Mouse (Mus musculus) erythroblast, adult 5-6 weeks (primary cell): ENCODE results near the gene Ppm1f. TPM values are rescaled to one million over a fixed set of nuclear protein-coding genes. Genes with fewer than 3 reads are reported as not detected.
"Not testable (repeated sequence)": the region's sequence is repeated elsewhere in the genome, so short reads cannot be mapped to it uniquely, and the experiment has no call there.

Source experiments
- ATAC-seq: replicated peaks from 2 replicates; pipeline ENCODE4 v1.8.0; 2016; ENCODE audit warnings: moderate number of reproducible peaks, mild to moderate bottlenecking, moderate TSS enrichment, inconsistent platforms; ENCODE audit not compliant: poor library complexity, low FRiP score, severe bottlenecking
- total RNA-seq, 2 experiments: library from RNA; stranded (forward) in 1 of 2; stranded (reverse) in 1 of 2; fragments of 150-400 nt in 1 of 2; fragments of 200-764, 138-1000 nt in 1 of 2; gene quantifications; 2 replicates each; pipeline versions ENCODE4 v1.2.3 to v1.2.4; 2015 to 2017; ENCODE audit warnings: low replicate concordance in 2 of 2

The Ppm1f gene
- 1.7 and 3.5 TPM in 2 replicates for total RNA-seq (2015; ENCODE audit: low replicate concordance)
- total RNA-seq (2017; ENCODE audit: low replicate concordance), result 1.4 and 2.7 TPM in 2 replicates

DNA sequence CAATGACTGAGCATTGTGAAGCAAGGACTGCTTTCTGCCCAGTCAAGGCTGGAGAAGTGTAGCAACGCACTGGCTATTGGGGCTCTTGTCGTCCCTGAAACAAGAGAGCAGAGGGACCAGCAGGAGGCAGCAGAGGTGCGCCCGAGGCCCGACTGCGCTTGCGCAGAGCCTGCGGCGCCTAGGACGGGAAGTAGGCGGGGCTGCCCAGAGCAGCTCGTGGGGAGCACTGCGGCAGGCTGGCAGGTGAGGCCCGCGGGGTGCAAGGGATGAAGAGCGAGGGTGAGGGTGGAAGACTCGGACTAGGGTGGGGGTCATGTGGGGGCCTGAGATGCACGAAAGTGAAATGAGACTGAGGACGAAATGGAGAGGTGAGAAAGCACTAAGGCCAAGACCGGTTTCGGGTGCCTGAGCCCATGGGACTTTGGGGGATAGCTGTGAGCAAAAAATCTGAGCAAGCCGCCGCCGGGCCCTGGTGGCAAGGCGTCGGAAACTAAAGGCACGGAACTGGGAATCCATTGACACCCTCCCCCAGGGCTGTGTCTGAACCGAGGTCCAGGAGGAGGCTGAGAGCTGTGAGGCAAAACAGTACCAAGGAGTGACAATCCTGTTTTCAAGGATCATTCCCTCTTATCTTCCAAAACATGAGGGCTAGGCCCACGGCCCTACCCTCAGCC, at the start of gene Ppm1f:
TSS of gene Ppm1f (plus strand) at position 88 of the 674 bp plus-strand sequence.
- peak; percentile 97 for ATAC-seq

DNA sequence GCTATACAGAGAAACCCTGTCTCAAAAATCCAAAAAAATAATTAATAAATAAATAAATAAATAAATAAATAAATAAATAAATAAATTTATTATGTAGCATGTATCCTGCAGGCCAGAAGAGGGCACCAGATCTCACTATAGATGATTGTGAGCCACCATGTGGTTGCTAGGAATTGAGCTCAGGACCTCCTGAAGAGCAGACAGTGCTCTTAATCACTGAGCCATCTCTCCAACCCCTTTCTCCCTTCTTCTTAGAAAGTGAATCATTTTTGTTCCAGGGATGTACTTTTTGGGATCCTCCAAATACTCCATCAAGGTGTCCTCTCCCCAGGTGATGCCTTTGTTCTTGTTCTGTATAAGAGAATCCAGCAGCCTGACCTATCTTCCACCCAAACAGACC, 47.1 kb upstream of the Ppm1f start:
- ATAC-seq, result no peak

DNA sequence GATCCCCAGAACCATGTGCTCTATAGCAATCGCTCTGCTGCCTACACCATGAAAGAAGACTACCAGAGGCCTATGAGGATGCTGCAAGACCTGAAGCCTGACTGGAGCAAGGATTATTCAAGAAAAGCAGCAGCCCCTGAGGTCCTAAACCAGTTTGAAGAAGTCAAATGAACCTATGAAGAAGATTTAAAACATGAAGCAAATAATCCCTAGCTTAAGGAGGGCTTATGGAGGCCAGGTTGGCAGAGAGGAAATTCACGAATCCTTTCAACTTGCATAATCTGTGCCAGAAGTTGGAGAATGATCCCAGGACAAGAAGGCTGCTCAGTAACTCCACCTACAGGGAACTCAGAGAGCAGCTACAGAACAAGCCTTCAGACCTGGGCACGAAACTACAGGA, 43.9 kb upstream of the Ppm1f start:
- ATAC-seq, result no peak

DNA sequence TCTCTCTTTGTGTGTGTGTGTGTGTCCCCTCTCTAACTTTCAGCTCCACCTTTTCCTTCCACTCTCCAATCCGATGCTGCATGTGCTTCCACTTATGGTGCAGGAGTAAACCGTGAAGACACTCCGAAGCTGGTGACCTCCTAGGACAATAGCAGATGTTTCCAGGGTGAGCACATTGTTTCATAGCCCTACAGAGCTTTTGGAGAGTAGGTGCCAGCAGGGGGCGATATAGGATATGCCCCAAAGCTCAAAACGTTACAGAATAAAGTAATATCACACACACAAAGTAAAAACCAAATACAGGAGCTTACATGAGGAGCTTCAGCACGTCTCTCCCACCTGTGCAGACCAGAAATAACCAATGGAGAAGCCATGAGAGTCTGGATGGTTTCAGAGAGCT, 41.4 kb upstream of the Ppm1f start:
- no peak for ATAC-seq

DNA sequence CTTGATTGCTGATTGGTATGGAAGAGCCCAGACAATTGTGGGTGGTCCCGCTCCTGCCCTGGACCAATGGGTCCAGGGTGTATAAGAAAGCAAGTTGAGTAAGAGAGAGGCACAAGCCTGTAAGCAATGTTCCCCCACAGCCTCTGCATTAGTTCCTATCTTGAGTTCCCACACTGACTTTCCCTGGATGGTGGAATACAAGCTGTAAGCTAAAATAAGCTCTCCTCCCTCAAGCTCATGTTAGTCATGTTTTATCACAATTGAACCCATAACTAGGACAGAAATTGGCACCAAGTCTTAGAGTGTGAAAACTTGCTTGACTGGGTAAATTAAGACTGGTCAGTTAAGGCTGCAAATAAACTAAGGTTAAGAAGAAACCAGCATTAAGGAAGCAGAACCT, 40.7 kb upstream of the Ppm1f start:
- ATAC-seq, result no peak

DNA sequence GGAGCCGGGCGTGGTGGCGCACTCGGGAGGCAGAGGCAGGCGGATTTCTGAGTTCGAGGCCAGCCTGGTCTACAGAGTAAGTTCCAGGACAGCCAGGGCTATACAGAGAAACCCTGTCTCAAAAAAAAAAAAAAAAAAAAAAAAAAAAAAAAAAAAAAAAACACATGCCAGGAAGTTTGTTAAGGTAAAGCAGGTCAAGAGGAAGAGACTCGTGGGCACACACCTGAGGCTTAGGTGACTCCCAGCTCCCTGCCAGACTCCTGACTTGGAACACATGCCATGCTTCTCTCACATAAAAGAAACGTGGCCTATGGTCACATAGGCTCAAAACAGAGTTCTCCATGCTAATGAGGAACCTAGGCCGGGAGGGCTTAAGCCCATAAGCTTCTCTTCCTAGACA, 40.2 kb upstream of the Ppm1f start:
- not testable (repeated sequence) for ATAC-seq

DNA sequence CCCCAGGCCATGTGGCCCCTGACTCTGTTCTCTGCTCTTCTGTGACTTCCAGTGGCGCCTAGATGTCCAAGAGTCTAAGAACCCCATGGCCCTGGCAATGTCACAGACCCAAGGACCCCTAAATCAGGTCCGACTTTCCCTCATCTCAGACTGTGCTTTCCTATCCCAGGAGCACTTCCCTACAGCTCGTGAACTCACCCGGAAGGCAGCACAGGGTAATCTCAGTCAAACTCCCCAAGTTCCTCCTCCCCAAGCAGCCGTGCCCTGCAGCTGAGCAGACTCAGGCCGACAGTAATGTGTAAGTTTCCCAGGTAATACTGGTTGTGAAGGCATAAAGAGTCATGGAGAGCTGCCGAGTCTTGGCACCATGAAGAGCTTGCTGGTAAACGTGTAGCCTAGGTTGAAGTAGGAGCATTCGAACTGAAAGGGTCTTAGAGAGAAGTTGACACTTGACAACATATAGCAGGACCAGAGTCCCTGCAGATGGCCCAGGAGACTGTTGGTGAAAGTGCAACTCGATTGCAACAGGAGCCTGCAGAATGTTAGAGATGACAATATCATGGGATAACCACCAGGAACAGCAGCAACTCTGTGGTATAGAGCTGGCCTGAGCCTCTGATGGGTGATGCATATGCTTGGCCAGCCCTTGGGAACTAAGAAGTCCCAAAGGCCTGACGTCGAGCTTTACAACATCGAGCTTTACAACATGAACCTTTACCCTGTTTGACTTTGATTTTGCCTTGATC, 39.4 kb upstream of the Ppm1f start:
- ATAC-seq, result no peak

DNA sequence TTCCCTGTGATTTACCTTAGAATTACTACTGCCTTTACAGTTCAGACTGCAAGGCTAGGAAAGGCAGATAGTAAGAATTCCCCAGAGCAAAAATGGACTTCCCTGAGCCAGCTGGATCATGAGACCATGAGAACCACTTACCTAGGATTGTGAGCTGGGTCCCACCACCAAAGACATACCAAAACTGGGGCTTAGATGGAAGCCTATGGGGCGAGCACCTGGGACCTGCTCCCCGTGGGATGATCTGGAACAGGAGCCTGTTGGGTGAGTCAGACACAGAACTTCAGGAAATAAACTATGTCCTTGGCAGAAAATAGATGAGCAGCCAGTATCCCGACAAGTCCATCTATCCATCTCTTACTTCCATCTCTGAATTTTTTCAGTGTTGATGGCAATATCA, 34.0 kb upstream of the Ppm1f start:
- ATAC-seq, result no peak

DNA sequence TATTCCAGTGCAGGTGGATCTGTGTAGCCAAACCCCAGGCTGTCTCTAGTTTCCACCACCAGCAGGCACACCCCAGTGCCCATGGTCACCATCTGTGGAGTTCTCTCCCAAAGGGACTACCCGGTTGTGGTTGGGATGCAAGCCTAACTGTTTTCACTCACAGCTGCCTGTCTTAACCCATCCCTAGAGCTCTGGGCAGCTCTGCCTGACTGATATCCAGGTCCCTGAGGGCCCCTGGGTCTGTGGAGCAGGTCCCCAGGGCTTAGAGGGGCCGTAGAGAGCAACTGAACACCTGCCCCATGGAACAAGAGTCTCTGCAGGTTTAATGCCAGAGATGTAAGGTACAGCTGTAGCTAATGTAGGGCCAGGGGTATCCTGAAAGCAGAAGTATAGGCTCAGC, 32.3 kb upstream of the Ppm1f start, which contains the start of gene Igll1:
TSS of gene Igll1 (minus strand) at position 8 of the 400 bp plus-strand sequence.
- ATAC-seq, result no peak

DNA sequence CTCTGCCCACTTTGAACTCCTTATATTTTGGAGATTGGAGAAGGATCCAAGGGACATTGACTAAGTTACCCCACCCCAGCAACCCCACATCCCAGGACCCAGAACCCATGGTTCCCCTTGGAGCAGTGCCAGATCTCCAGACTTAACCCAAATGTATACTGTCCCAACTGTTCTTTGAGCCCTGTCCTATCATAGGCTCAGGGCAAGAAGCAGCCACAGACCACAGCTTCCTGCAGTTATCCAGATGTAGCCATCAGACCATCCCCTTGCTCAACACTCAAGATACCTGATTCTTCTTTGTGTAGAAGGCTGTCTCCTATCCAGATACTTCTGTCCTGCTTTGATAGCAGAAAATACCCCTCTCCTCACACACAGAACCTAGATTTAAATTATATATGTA, 31.1 kb upstream of the Ppm1f start:
- no peak for ATAC-seq

DNA sequence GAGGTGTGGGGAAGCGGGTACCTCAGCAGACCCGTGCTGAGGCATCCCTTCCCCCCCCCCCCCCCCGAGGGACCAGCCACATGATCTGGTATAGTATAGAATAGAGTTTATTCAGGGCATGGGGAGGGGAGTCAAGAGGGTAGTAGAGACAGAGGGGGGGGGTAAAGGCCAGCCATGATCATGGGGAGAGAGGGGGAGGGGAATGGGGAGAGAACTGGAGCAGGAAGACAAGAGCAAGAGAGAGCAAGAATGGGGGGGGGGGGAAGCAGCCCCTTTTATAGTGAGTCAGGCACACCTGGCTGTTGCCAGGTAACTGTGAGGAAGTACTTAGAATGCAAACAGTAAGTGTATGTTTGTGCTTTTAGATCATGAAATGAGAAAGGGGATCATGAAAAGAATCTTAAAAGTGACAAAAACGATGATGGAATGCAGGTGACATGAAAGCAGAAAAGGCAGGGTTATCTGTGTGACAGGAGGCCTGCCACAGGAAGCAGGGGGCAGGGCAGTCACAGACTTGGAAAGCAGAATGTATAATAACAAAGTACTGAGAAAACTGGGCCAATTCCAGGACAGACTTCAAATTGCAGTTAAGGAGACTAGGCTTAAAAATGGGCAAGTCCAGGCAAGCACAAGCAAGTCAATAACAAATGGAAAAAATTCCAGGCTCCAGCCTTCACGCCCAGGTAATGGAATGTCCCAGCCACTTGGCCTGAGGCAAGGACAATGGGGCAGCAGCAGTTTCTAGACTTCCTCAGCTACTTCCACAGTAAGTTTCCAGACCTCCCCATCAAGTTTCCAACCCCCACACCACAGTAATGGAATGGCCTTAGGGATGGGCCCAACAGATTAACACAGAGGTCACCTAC, 30.3 kb upstream of the Ppm1f start:
- ATAC-seq, result no peak

DNA sequence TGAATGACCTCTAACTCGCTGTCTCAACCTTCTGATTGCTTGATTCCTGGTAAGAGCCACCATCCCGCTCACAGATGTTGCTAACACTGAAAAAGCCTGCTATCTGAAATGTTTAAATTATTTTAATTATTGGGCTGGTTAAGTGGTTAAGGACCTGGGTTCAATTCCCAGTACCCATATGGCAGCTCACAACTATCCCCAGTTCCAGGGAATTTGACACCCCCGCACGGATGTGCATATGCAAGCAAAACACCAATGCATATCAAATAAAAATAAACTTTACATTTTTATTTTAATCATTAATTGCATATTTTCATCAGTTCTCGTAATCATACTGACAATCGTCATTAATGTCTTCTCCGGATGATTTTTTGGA, 26.0 kb upstream of the Ppm1f start:
- ATAC-seq, result no peak

DNA sequence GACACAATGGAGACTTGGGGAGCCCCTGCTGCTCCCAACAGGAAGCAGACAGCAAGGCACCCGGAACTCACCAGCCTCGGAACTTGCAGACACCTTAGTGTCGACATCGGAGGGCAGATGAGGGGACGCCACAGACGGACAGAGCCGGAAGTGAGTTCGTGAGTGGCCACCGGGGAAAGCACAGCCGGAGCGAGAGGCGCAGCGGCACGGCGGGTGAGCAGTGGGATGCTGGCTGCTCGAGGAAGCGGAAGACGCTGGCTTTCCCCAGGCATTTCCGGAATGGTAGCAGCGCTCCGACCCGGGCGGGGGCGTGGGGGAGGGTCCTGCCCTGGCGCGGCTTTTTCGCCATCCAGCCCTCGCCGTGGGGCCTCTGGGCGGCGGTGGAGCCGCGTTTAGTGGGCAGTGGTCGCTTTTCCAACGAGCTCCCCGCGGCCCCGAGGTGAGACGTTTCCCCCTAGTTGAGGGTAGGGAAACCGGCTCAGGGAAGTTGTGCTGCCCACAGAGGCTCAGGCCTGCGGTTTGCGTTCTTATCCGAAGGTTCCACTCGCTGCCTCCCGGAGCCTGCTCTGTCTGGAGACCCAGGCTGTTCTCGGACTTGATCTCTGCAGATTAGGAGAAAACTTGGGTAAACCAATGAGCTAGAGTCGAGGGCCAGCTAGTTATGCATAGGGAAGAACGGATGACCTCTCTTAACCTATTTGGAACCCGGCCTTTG, 25.5 kb upstream of the Ppm1f start, which contains the start of the genes Top3b and Vpreb1:
TSS of gene Top3b (plus strand) at position 120 of the 715 bp plus-strand sequence.
TSS of gene Vpreb1 (minus strand) at position 227 of the 715 bp plus-strand sequence.
- peak; percentile 96 for ATAC-seq

DNA sequence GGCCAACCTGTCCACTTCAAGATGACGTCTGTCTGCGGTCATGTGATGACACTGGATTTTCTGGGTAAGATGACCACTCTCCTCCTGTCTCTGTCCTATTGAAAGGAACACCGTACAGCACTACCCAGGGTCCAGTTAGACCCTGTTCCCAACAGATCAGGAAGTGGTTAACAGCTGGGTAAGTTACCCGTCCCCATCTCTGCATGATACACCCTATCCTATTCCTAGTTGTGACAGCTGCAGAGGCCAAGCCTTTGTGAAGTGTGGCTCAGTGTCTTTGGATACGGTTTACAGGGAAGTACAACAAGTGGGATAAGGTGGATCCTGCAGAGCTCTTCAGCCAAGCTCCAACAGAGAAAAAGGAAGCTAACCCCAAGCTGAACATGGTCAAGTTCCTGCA, 17.2 kb upstream of the Ppm1f start:
- no peak for ATAC-seq

DNA sequence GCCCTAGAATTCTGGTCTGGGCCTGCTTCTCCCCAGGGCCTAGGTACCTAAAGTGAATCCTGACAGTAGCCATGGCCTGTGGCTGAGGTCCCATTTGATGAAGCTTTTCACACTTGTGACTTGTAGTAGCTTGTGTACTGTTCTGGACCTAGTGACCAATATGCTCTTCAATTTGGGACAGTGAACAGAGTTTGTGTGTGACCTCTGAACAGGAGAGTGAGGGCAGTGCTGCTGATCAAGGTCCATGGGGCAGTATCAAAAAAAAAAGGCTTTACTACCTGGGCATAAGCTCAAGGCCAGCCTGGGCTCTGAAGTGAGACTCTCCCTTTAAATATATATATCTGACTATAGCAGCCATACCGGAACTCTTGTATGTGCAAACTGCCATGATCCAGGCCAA, 7.9 kb upstream of the Ppm1f start:
- no peak for ATAC-seq

DNA sequence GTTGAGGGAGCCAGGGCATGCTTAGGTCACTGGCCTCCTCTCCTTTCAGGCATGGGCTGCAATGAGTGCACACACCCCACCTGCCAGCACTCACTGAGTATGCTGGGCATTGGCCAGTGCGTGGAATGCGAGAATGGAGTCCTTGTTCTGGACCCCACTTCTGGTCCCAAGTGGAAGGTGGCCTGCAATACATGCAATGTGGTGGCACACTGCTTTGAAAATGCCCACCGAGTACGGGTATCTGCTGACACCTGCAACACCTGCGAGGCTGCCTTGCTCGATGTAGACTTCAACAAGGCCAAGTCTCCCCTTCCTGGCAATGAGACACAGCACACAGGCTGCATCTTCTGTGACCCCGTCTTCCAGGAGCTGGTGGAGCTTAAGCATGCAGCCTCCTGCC, 3.9 kb upstream of the Ppm1f start:
- ATAC-seq, result no peak

DNA sequence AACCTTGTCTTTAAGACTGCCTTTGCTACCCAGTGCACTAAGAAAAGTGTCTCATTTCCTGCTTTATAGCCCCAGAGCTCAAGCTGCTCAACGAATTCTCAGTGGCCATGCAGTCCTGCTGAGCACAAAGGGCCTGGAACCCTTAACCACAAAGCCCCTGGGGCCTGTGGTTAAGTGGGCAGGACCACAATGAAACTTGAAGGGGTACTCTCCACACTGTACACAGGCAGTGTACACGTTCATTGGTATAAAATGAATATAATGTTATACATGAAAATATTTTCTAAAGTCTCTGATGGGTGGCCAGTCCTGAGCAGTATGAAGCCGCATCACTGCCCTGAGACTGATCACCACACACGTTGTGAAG, 271 bp upstream of the Ppm1f start:
- ATAC-seq, result no peak

DNA sequence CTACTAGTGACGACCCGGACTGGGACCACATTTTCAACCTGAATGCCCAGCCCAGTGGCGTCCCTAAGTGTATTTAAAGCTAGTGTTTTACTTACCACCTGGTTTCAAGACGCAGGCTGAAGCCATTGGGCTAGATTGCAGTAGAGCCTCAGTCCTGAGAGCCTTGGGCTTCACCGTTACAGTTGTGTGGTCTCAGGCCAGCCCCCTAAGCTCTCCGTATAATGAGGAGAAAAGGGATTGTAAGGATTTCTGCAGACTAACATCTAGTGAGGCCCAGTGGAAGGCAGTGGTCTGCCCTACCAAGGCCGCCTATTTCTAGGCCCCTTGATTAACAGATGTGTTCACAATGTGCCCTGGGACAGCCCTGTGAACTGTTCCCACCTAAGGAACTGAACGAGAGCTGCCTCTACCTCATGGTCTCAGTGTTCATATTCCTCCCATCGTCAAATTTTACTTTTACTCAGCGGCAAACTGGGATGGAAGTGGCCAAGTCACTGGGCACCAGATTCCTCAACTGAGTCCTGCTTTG, 851 bp downstream of the Ppm1f start:
- no peak for ATAC-seq

DNA sequence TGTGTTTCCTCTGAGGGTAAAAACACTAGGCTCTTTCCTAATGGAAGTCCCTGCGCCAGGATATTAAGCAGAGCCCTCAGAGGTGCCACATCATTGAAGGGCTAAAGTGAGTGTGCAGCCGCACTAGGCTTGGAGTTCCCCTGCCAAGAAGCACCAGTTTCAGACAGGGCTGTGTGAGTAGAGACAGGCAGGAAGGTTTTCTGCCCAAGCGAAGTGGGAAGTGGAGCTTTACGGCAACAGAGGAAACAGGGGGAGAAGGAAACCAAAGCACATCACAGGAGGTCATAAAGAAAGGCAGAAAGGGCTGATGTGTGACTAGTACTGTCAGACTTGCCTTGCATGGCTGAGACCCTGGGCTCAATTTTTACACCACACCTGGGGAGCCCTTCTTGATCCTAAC, 6.1 kb downstream of the Ppm1f start:
- ATAC-seq, result no peak

DNA sequence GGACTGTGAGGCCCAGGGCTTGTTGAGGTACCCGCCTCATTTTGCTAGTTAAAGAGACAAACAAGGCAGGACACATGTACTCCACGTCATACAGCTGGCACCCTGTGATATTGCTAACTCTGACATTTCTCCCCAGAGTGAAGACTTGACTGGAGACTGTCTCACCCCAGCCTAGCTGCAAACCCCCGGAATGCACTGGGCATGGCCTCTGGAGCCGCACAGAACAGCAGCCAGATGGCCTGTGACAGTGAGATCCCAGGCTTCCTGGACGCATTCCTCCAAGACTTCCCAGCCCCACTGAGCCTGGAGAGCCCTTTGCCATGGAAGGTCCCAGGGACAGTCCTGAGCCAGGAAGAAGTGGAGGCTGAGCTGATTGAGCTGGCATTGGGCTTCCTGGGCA, 6.9 kb downstream of the Ppm1f start:
- ATAC-seq, result no peak
